Mouse (Mus musculus) right cerebral cortex, postnatal 25 days (tissue): ENCODE data around the gene Dach1.

ENCODE experiments used
- DNase-seq: peaks from one replicate; pipeline ENCODE4 v3.0.0; 2022

Gene Dach1

DNA sequence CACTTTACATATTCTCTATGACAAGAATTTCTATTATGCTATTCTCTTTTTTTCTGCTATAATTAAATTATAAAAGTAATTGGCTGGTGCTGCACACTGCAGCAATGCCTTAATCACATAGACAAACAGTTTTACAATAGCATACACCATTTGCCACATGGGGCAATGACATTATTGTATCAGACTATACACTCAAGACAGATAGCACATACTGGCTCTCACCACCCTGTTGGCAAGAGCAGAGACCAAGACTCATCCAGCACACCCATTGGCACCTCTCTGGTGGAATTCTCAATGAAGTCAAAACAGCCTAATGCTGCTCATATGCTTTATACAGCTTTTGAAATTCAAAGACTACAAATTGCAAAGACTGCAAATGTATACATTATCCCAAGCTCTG lies 63.4 kb downstream of the Dach1 start:
- no peak for DNase-seq

DNA sequence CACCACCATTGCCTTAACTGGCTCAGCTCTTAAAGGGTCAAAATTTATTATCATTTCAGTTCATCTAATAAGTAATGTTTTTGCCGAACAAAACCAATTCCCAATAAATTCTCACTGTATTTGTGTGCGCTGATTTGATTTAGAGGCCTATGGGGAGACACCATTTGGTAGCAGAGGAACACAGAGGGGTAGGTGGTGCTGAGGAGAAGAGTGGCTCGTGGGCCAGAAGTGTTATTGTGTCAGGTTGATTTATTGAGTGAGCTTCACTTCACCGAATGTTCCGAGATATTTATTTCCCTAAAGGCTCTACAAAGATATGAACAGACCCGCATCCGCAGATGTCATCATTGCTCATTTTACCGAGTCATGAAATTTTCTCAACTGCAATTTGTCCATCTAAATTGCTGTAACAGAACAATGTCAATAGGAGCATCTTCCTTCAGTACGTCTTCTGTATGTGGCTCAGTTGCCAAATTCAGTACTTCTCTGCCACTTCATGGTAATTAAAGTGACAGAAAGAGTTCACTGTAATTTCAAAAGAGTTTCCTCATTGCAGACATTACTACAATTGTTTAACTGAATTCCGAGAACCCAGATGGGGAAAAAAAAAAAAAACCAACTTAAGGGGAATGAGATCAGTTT lies 65.1 kb downstream of the Dach1 start:
- DNase-seq = no peak

DNA sequence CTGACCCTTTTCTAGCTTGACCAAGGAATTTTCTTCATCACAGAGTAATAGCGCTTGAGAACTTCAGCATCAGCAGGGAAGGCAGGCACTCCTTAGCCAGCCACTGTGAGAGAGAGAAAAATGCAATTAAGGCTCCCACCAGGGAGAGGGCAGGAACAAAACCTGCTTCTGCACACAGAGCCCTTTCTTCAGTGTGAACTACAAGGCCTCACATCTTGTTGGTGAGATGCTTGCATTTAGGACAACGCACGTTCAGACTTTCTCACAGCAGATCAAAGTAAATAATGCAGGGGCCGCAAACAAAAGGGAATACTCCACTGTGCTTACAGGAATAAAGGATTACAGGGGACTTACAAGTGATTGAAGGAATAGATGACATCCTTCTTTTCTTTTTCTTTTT lies 74.3 kb downstream of the Dach1 start:
- no peak for DNase-seq

DNA sequence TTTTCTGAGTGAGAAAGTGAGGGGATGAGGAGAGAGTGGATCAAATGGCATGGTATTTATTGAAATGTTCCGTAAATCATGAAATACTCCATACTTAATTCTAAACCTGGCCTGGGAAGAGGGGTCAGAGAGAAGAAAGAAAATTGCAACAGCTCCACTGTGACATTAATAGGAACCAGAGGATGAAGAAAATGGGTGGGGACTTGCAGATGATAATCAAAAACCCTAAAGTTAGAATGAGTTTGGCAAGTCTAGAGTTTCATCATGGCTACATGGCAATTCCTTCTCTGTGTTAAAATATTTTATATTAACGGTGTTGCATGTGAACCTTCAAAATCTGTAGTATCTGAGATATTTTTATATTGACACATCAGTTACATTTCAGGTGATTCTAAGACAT lies 80.3 kb downstream of the Dach1 start:
- no peak for DNase-seq

DNA sequence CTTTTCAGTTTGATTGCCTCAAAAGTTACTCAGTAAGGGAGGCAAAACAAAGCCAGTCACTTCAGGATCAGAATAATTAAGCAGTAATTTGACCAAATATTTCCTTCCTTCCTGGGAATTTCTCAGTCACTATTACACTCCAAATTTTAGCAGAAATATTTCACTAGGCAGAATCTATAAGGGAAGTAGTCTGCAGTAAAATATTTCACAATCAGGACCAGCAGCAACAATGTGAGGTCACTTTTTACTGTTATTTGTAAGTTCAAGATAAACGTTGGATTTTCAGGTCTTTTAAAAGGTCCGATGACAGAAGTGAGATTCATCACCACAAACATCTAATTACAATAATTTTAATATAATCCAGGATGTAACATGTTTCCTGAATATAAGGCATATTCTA lies 82.2 kb downstream of the Dach1 start:
- DNase-seq = no peak

DNA sequence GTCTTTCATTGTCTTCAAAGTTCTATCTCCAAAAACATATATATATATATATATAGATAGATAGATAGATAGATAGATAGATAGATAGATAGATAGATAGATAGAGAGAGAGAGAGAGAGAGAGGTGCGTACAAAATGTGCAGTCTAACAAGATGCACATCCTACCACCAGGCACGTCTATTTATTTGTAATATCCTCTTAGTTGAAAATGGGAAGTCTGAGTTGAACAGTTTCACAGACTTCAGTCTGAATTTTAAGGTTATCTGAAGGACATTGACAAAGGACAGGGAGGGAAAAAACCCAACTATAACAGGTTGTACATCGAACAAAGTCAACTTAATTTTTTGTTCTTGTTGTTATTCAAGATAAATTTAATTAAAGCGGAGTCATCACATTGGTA lies 82.8 kb downstream of the Dach1 start:
- DNase-seq = no peak

DNA sequence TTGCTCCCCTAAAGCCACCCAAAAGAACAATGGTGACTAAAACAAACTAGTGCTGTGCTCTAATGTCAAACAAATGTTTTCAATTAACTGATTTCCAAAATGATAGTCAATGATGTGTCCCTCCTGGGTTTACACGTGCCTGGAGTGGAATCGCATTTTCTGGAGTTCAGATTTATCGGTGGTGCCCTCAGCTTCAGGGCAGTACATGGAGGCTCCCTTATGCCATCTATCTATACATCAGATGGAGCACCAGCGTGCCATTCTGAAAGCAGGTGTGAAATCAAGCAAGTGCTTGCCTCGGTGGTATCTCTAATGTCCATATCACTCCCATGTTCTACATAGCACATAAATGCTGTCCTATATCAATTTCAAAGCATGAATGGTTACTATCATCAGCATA lies 84.4 kb downstream of the Dach1 start:
- DNase-seq = no peak

DNA sequence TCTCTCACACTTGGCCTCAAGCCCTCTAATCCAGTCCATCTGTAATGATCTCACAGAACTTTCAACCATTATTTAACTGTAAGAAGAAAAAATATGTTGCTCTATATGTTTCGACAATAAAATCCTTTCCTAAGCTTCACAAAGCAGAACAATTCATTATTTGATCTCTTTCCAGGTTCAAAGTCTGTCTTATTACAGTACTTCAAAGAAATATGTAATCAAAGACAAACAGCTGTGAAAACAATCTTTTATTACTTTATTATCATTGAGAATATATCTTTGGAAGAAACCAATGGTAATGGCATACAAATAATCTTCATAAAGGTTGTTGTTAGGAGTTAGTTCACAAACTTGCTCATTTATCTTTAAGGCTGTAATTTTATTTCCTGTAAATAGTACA lies 84.8 kb downstream of the Dach1 start:
- DNase-seq = no peak

DNA sequence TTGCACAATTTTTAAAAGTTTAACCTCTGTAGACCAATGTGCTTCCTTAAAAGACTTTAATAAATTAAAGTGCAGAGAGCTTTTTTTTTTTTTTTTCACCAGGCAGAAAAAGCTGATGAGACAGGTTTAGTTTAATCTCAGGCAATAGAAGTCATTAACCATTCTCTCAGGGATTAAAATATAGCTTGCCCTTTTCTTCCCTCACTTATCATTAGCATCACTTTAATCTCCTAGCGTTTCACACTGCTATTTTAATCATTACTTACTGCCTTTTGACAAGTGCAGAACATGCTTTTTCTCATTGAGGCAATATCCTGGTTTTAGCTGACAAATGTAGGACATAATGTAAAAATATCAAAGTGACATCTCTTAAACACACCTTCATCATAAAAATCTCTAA lies 86.1 kb downstream of the Dach1 start:
- no peak for DNase-seq

DNA sequence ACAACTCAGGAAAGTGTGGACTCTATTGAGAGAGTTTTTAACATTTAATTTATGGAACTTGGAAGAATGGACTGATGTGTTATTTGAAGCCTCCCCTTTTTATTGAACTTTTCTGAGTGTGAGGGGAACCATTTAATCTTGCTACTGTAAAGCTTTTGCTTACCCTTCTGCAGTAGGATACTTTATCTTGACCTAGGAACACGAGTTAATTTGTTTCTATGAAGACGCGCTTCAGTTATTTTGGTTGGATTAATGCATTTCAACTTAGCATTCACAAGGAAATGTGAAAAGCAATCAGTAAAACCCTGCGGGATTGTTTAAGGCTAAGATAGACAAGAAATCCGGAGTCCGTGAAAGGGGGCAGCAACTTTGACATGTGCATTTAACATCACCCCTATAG lies 89.6 kb downstream of the Dach1 start:
- no peak for DNase-seq

DNA sequence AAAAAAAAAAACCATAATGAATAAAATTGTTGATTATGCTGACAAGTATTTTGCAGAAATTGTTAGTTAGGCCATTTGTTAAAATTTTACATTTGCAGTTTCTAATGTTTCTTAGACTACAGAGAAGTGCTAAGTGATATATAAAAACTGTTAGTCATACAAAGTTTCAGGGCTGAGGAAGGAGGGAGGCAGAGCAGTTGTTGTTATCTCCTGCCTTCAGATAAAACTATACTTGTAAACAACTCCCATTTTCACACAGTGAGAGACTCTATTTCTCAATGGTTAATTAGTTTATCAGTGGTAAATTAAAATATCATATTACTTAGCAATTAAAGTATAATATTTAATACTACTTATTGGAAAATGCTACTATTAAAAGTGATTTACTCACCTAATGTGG lies 91.6 kb downstream of the Dach1 start:
- no peak for DNase-seq

DNA sequence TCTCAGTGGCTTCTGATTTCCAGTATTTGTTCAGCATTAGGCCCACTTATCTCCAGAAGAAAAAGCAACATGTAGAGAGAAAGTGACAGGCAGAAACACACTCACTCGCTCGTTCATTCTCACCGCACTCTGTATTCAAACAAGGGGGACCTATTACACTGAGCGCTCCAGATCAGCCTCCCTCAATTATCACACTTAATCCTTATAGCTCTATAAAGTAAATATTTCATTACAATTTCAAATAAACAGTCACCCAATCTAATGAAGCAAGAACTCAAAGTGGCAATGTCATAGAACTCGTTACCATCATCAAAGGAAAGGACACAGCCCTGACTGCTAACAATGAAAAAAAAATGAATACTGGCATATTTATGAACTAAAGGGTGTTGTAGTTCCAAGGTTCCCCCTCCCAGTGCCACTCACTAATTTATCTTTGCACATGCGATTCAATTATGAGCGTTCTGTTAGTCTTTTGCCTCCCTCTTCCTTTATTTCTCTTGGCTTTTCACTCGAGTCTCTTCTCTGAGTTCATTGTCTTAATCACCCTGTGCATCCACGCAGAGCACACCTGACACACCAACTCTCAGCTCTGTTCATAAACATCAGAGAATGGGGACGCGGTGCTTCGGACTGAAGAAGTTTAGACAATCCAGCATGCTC lies 96.0 kb downstream of the Dach1 start:
- DNase-seq = no peak

DNA sequence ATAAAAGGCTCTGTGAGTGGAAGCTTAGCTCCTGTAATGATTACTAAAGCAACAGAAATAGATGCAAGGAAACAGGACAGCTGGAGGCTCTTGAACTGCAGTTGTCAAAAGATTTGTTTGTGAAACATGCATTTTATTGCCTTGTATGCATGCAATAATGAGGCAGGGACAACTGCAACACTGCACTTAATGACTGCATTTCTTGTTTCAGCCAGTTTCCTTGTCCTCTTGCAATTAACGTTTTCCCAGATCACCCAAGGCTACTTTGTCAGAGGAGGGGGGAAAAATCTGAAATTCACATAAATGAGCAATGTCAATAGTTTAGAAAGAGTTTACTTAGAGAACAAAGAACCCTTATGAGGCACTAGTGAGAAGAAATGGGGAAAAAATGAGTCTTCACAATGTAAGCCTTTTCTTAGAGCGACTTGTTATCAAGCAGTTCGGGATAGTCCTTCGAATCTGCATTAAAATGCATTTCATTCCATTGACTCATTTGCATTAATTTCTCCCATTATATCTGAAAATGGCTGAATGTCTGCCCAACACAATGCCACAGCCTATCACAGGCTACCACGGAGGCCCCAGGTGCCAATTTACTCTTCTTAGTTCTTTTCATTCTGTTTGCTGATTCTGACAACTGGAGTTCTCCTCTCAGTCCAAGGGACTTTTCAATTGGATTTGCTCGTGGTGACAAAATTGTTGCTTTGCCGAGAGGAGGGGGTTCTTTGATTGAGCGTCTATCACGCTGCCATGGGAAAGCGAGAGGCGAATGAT lies 96.7 kb downstream of the Dach1 start:
- DNase-seq = no peak

DNA sequence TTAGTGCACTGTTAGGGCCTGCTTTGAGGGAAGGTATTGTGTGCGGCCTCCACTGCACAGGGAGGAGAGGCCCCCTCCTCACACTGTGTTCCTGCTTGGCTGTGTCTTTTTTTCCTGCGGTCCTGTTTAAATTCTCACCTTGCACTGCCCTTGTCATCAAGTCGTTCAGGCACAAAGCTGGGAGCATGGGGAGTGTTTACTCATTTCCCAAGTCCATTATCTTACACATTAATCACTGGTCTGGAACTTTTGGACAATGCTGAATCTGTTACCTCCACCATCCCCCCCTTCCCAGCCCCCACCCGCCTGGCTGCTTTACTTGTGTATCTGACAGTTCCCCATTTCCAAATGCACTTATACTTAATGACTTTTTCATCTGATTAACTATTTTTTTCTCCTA lies 97.7 kb downstream of the Dach1 start:
- no peak for DNase-seq

DNA sequence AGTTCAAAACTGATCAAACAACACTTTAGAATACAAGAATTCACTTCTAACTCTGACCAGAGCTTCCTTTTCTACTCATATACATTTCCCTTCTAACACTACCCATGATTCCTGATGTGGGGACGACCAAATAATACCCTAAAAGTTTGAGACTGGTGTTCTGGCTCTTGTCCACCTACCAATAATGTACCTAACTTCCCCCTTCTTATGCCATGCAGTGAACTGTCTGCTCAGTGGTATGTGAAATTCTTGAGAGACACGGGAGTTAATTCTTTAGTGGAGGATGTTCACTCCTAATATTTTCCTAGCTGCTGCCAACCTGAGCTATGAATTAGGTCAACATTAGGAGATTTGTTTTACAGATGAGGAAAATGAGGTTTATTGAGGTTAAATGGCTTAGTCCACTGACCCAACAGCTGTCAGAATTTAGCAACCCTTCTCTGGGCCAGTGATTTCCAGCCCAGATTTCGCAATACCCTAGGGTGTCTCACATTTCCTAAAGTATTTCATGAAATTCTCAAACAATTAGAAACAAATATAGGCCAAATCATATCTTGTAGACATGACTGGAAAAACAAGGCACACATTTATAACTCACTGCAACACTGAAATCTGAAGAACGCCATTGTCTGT lies 102.2 kb downstream of the Dach1 start:
- DNase-seq = no peak

DNA sequence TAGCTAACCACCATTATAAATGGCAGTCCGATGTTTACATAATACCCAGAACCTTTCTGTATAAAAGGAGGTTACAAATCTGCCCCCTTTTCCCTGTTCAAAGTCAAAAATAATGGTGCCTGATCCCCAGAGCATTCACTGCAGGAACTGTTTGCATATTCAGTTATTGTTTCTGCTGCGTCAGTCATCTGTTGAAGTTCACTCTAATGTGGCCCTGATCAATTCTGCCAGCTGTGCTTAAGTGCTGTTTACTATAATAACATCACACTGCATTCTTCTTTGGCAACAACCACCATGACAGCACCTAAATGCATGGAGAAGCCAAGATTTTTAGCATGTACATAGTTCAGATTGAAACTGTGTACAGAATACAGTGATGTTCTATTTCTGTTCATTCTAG lies 105.4 kb downstream of the Dach1 start:
- DNase-seq = no peak

DNA sequence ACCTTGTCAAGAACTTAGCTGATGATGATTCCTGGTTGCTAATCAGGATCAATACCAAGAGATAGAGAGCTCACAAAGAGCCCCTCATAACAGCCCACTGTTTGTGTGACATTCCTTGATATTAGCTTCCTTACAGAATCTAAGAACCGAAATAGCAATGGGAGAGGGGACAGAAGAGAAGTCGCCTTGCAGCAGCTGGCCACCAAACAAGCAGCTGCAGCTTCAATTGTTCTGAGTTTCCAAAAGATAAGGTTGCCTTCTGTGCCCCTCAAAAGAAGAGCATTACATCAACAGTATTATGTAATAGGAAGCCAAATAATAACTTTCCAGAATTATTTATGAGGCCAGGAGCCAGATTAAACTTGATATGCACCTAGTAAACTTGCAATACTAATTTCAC lies 120.2 kb downstream of the Dach1 start:
- no peak for DNase-seq

DNA sequence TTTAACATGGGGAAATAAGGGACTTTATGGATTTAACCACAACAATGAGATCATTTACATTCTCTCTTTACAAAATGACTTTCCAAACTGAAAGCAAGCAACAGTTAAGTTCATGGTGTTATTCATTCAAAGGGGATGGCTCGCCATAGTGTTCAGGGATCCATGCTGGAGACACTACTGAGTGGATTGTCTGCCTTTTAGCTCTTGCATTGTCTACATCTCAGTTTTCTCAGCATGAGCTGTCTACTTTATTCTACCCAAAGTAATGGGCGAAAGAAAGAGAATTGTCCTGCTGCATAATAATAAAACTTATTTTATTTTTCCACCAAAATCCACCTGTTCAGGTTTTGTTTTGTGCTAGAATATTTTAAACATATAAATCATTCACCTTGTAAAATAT lies 121.2 kb downstream of the Dach1 start:
- DNase-seq = no peak

DNA sequence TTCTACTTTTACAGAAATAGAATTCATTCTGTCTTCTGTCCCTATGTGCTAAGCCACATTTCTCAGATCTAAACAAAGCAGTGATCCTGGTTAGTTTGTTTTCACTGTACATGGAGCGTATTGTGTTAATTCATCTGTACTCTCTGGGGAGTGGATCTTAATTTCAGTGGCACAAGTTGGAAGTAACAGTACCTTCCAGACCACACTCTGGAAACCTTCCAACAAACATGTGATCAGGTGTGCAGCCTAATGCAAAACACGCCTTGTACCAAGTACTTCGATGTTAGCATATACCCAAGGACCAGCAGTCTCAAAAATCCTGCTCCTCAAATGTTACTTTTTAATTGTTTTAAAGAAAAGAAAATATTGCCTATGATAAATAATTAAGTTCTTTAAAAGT lies 121.9 kb downstream of the Dach1 start:
- DNase-seq = no peak

DNA sequence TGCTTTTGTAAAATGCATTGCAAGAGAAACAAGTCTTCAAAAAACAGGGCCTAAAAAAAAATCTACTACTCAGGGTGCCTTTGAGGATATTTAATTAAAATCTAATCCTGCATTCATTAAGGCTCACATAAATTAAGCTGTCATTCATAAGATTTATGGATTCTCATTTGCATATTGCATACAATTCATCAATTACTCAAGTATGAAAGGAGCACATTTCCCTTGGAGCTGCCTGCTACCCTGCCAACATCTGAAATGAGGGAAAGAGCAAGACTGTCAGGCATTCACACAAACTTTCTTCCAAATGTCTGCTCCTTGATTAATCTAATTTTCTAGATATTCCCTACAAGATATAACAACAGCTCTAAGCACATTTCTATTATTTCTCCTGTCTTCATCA lies 122.6 kb downstream of the Dach1 start:
- no peak for DNase-seq

DNA sequence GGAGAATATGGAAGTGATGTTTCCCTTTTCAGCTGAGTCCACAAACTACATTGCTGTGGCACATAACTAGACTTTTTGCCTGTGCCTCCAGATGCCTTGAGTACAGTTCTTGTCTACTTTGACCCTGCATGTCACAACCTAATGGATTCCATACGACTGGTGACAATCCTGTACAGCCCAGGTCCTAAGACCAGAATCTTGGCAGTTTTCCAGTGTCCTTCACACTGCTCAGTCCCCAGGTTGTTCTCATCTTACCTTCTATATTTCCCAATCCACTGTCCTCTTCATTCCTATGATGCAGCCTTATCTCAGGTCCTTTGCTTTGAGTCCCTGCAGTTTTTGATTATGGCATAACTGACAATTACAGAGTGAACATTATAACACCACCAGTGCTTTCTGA lies 131.0 kb downstream of the Dach1 start:
- DNase-seq = no peak

DNA sequence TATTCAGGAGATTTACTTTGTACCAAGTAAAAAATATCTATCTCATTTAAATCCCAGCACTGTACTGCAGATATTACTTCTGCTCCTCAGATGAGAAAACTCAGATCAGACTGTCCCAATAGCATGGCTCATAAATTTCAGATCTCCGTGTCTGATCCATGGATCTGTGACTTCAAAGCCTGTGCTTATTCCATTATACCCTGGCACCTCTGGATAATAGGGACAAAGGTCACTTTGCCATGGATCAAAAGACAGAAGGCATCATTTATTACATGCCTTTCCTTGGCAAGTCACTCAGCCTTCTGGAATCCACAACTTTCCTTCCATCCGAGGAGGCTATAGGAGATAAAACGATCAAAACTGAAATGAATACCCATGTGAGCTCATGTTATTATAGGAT lies 132.4 kb downstream of the Dach1 start:
- DNase-seq = no peak

DNA sequence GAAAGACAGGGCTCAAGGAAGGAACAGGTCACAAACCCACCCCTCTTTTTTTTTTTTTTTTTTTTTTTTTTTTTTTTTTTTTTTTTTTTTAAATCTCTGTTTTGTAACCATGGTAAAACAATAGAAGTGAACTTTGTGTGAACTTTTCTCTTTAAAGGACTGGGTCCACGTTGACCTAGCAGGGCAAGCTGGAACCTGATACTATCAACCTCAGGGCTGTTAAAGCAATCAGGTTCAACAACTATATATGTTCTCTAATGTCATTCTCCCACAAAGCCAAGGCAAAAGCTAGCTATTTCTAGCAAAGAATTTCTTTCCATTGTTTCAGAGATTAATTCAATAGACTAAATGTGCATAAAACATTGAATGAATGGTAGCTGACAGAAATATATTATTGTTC lies 134.3 kb downstream of the Dach1 start:
- DNase-seq = no peak

DNA sequence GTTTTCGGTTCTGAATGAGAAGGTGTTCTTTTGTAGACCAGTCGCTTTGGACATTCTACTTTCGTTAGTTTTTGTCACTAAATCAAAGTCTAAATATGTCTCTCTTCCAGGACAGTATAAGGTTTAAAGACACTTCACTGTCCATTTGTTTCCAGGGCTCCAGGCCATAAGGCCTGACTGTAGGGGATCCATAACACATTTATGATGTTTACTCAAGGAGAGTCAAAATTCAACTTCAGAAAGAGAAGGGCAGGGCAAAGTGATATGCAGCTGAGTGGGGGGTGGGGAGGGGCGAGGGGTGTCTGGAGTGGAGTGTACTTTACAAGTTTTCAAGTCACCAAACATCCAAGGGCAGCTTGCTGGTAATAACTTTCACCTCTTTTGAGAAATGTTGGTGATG lies 146.0 kb downstream of the Dach1 start:
- DNase-seq = no peak
